Mouse (Mus musculus): ENCODE results near the gene Mcoln1.

DNA sequence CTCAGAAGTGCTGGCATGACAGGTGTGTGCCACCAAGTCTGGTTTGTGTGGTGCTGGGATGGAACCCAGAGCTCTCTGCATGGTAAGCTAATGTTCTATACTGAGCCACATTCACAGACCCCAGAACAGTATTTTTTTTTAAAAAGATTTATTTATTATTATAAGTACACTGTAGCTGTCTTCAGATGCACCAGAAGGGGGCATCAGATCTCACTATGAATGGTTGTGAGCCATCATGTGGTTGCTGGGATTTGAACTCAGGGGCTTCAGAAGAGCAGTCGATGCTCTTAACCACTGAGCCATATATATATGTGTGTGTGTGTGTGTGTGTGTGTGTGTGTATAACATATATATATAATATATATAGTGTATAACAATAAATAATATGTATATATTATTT, 31.4 kb upstream of the Mcoln1 start:
- TF ChIP-seq CTCF (IDR thresholded peaks at IDR 0.05; ENCODE audit: insufficient read depth, low read length) (no peak), POLR2A (IDR thresholded peaks at IDR 0.05; ENCODE audit: borderline replicate concordance, extremely low read depth, low read depth, low read length) (no peak)
